Mouse (Mus musculus): ENCODE results near the gene Sardh. TPM values are rescaled to one million over a fixed set of nuclear protein-coding genes. Genes with fewer than 3 reads are reported as not detected.
A peak's percentile ranks its signal among the peaks of the same experiment; 100 is the strongest.

Gene Sardh
- polyA plus RNA-seq, 1 experiment from 2014 or later, result 40.6 TPM

DNA sequence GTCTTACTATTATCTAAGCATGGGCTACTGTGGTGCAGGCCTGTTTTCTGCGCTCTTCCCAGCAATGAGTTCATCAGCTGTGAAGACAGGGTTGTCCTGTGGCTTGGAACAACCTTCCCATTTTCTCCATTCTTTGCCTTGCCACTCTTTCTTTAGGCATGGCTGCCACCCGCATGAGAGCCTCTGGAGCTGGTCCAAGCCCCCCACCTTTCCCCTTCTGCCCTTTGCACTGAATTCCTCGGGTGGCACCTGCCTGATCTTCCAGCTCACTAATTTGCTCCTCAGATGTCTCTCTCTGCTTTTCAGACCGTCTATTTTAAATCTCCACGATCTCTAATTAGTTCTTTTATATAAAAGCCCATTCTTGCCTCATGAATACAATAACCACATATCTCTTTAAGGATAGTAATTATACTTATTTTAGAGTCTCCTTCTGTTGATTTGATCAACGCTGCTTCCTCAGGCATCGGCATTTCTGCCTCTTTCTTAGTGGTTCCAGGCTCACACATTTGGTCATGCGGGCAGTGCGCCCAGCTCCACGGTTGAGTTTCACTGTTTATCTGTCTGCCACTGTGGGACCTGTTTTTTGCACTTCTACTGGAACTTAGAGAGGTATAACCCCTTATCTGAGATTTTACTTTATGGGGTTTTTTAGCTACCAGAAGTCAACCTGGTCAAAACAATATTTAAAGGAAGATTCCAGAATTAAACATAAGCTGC, 93.5 kb downstream of the Sardh start:
- Histone ChIP-seq H3K4me1 (replicated peaks; ENCODE audit: control insufficient read depth, insufficient read depth, low read length) (no peaks in the 10 kb centered on the region), H3K27ac (ENCODE audit: low read depth, low read length) (no peak overlapping the region), H3K4me2 (no peak overlapping the region), H3K36me3 (ENCODE audit: control insufficient read depth, insufficient read depth, low read length) (no peaks in the 10 kb centered on the region), H3K9ac (ENCODE audit: low read depth, low read length) (no peak overlapping the region), H3K4me3 (ENCODE audit: low read depth, low read length) (no peak overlapping the region), H3K27me3 (replicated peaks; ENCODE audit: control insufficient read depth, insufficient read depth, low read length) (no peaks in the 10 kb centered on the region), H3K9me3 (ENCODE audit: control insufficient read depth, low read length) (no peaks in the 10 kb centered on the region)
- DNase-seq (ENCODE audit: low spot score) (no peak), ATAC-seq (replicated peaks; ENCODE audit: low FRiP score) (no peak)
- 81% methylated on average over 10 of the region's 10 CpGs for WGBS

DNA sequence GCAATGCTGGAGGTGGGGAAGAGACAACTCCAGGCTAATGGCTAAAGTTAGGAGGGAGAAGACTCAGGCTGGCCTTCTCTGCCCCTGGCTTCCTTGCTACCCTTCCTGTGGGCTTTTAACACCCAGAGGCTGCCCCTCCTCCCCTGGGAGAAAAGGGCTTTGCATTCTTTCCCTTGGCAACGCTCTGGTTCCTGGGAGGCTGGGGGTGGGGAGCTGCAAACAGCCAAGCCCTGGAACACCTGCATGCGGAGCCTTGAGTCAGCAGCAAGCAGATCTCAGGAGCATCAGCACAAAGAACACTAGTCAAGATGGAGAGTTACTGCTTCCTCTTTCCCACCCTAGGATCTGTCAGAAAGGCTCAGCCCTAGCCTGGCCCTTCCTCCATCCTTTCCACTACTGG, 98.7 kb downstream of the Sardh start:
- 15% methylated on average over 2 of the region's 2 CpGs for WGBS

DNA sequence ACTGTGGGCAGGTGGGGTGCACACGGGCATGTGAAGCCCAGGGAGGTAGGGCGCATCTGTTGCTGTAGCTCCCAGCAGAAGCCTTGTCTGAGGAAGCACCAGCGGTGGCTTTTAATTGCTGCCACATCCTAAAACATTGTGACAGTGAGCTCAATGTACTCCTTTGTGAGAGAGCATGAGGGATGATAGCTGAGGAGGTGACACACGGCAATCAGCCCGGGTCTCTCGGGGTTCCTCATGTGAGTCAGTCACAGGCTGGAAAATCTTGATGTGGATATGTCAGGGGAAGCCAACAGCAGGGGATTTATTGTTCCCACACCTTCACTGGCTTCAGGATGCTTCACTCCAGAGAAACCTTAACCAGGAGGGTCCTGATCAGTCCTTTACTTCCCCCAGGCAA, 101.3 kb downstream of the Sardh start:
- H3K9ac ChIP-seq (ENCODE audit: low read depth, low read length), result no peak overlapping the region
- no peaks in the 10 kb centered on the region for H3K36me3 ChIP-seq (ENCODE audit: control insufficient read depth, insufficient read depth, low read length)
- H3K4me3 ChIP-seq (ENCODE audit: low read depth, low read length), result no peak overlapping the region
- 80% methylated on average over 6 of the region's 6 CpGs for WGBS
- no peak overlapping the region for H3K4me2 ChIP-seq
- peaks cover 9% of the 10 kb centered on the region for H3K27me3 ChIP-seq (replicated peaks; ENCODE audit: control insufficient read depth, insufficient read depth, low read length)
- H3K27ac ChIP-seq (ENCODE audit: low read depth, low read length), result no peak overlapping the region
- ATAC-seq (replicated peaks; ENCODE audit: low FRiP score) (no peak), DNase-seq (ENCODE audit: low spot score) (no peak)
- no peaks in the 10 kb centered on the region for H3K4me1 ChIP-seq (replicated peaks; ENCODE audit: control insufficient read depth, insufficient read depth, low read length)
- no peaks in the 10 kb centered on the region for H3K9me3 ChIP-seq (ENCODE audit: control insufficient read depth, low read length)

More for the DNA sequence above, 98.7 kb downstream of the Sardh start:
- Histone ChIP-seq H3K4me1 (replicated peaks; ENCODE audit: control insufficient read depth, insufficient read depth, low read length) (no peaks in the 10 kb centered on the region), H3K27ac (ENCODE audit: low read depth, low read length) (no peak overlapping the region), H3K9ac (ENCODE audit: low read depth, low read length) (no peak overlapping the region), H3K27me3 (replicated peaks; ENCODE audit: control insufficient read depth, insufficient read depth, low read length) (no peaks in the 10 kb centered on the region), H3K4me3 (ENCODE audit: low read depth, low read length) (no peak overlapping the region), H3K4me2 (no peak overlapping the region), H3K36me3 (ENCODE audit: control insufficient read depth, insufficient read depth, low read length) (no peaks in the 10 kb centered on the region), H3K9me3 (ENCODE audit: control insufficient read depth, low read length) (no peaks in the 10 kb centered on the region)
- ATAC-seq (replicated peaks; ENCODE audit: low FRiP score), result no peak
- DNase-seq (ENCODE audit: low spot score), result no peak

DNA sequence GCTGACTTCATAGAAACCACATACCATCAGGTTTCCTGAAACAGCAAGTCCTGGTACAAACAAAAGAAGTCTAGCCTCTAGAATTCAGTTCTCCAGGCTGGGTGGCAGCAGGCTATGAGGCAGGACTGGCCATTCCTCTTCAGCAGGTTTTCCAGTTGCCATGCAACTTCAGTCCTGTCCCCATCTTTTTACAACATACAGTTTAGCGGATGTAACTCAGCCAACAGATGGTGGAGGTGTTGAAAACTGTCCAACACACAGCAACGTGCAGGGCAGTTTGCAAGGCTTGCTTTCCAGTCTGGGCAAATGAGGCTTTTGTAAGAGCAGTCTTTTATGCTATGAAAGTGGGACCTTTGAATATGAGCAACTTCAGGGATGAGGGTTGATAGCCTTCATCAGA, 103.2 kb downstream of the Sardh start:
- DNase-seq (ENCODE audit: low spot score) (no peak), ATAC-seq (replicated peaks; ENCODE audit: low FRiP score) (no peak)
- Histone ChIP-seq H3K4me1 (replicated peaks; ENCODE audit: control insufficient read depth, insufficient read depth, low read length) (no peaks in the 10 kb centered on the region), H3K27me3 (replicated peaks; ENCODE audit: control insufficient read depth, insufficient read depth, low read length) (peaks cover 21% of the 10 kb centered on the region), H3K9ac (ENCODE audit: low read depth, low read length) (no peak overlapping the region), H3K9me3 (ENCODE audit: control insufficient read depth, low read length) (no peaks in the 10 kb centered on the region), H3K4me3 (ENCODE audit: low read depth, low read length) (no peak overlapping the region), H3K36me3 (ENCODE audit: control insufficient read depth, insufficient read depth, low read length) (no peaks in the 10 kb centered on the region), H3K27ac (ENCODE audit: low read depth, low read length) (no peak overlapping the region), H3K4me2 (no peak overlapping the region)
- 71% methylated on average over 2 of the region's 2 CpGs for WGBS

DNA sequence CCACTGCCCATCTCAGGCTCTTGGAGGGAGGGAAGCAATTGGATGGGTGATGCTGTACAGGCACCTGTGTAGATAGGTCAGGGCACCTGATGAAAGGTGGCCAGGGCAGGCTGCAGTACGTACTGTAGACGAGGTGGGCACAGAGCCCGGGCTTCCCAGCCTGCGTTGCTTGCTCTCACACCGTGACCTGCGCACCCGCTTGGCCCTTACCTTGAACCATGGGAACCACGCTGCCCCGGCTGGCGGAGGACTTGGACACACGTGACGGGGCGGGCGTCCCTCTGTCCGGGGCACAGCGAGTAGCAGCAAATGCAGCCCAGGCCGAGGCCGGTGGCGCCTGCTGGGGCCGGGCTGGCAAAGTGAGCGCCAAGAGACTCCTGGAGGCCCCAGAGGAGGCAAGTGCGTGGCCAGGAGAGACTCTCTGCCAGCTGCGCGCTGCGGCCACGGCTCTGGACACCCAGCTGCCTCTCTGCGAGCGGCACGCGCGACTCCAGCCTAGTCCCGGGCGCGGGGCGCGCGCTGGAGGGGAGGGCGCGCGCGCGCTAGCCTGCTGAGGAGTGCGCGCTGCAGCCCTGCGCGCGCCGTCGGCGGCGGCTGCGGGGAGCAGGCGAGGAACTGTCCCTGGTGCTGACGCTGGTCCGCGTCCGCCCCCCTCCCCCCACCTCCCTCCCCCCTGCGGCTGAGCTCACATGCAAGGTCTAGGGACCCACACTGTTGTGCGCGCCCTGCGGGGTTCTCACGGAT, 106.0 kb downstream of the Sardh start, which contains the start of gene Fam163b:
Fam163b (minus strand) TSS at position 542 of the 744 bp plus-strand sequence.
- Histone ChIP-seq H3K9me3 (ENCODE audit: control insufficient read depth, low read length) (no peaks in the 10 kb centered on the region), H3K4me2 (peak within 1 kb of the TSS; percentile 71), H3K27ac (ENCODE audit: low read depth, low read length) (no peak within 1 kb of the TSS), H3K4me3 (ENCODE audit: low read depth, low read length) (peak within 1 kb of the TSS; percentile 36), H3K4me1 (replicated peaks; ENCODE audit: control insufficient read depth, insufficient read depth, low read length) (no peaks in the 10 kb centered on the region), H3K27me3 (replicated peaks; ENCODE audit: control insufficient read depth, insufficient read depth, low read length) (peaks cover 21% of the 10 kb centered on the region), H3K9ac (ENCODE audit: low read depth, low read length) (no peak within 1 kb of the TSS), H3K36me3 (ENCODE audit: control insufficient read depth, insufficient read depth, low read length) (no peaks in the 10 kb centered on the region)
- DNase-seq (ENCODE audit: low spot score) (peak; percentile 52), ATAC-seq (replicated peaks; ENCODE audit: low FRiP score) (no peak)
- 2% methylated on average over 55 of the region's 62 CpGs for whole genome bisulfite sequencing

Other genes with a start within 250 kb of the Sardh start
- 32.6 and 32.9 TPM in 2 replicates for gene Cacfd1, start 238.4 kb downstream of the Sardh start, polyA plus RNA-seq (2014; fragmentation: Nextera tagmentation; extraction: Ambion mirVana)
- gene Slc2a6, start 220.3 kb downstream of the Sardh start, polyA plus RNA-seq (2014; fragmentation: Nextera tagmentation; extraction: Ambion mirVana), result 0.51 and 0.64 TPM in 2 replicates
- 0.12 and 0.13 TPM in 2 replicates for gene Mymk, start 176.2 kb downstream of the Sardh start, polyA plus RNA-seq (2014; fragmentation: Nextera tagmentation; extraction: Ambion mirVana)
- 1.8 and 3.5 TPM in 2 replicates for gene Adamtsl2, start 169.0 kb downstream of the Sardh start, polyA plus RNA-seq (2014; fragmentation: Nextera tagmentation; extraction: Ambion mirVana)
- 0.14 and 0.29 TPM in 2 replicates for gene Fam163b, start 105.8 kb downstream of the Sardh start, polyA plus RNA-seq (2014; fragmentation: Nextera tagmentation; extraction: Ambion mirVana)
- 0.49 and 0.96 TPM in 2 replicates for gene Dbh, start 83.1 kb downstream of the Sardh start, polyA plus RNA-seq (2014; fragmentation: Nextera tagmentation; extraction: Ambion mirVana)
- gene Vav2, start 178.7 kb upstream of the Sardh start, polyA plus RNA-seq (2014; fragmentation: Nextera tagmentation; extraction: Ambion mirVana), result 6.0 and 6.6 TPM in 2 replicates
- gene Brd3os, start 194.0 kb upstream of the Sardh start, polyA plus RNA-seq (2014; fragmentation: Nextera tagmentation; extraction: Ambion mirVana), result 2.2 and 2.8 TPM in 2 replicates